ENCODE assay signal across 8 mouse cellular contexts in genomic region chr15:103323070-103323454, GRCm38 (mm10). TPM values are rescaled to one million over a fixed set of nuclear protein-coding genes. Genes with fewer than 3 reads are reported as not detected.
A peak's percentile ranks its signal among the peaks of the same experiment; 100 is the strongest.
DNase-seq lines count a peak whose midpoint lies in the region; ATAC-seq and TF ChIP-seq lines count a peak whose summit lies in the region.

No protein-coding gene starts in this region.

- intact Hi-C loops in left cerebral cortex, postnatal 25 days (cut with DNase I): loop anchor here (2.0 kb wide), 1 partner anchor 18 kb away; the partner anchor contains the start of gene Zfp385a

- DNase-seq in kidney, adult 9 months: no peak
- no peak for DNase-seq in Patski (ENCODE audit: low read depth, low spot score)
- DNase-seq in intestine, embryonic 14.5 days (ENCODE audit: low spot score): peak; percentile 77
- DNase-seq in left cerebral cortex, postnatal 25 days (ENCODE audit: low spot score in 2 of 2): no peak
- no peak for DNase-seq in left cerebral cortex, adult 11 months (ENCODE audit: low spot score)

- H3K4me2 ChIP-seq in kidney, embryonic 15.5 days: peak overlapping the region; percentile 77
- peak overlapping the region; percentile 82 for H3K4me2 ChIP-seq in embryonic facial prominence, embryonic 13.5 days
- H3K4me2 ChIP-seq in intestine, embryonic 14.5 days (ENCODE audit: low read length): peak overlapping the region; percentile 91
- H3K4me2 ChIP-seq in midbrain, embryonic 12.5 days (replicated peaks): peak overlapping the region; percentile 86

- no peaks in the 10 kb centered on the region for H3K27me3 ChIP-seq in kidney, embryonic 15.5 days
- no peaks in the 10 kb centered on the region for H3K27me3 ChIP-seq in Patski
- no peaks in the 10 kb centered on the region for H3K27me3 ChIP-seq in embryonic facial prominence, embryonic 13.5 days
- H3K27me3 ChIP-seq in intestine, embryonic 14.5 days (replicated peaks; ENCODE audit: control insufficient read depth, insufficient read depth, low read length): no peaks in the 10 kb centered on the region
- H3K27me3 ChIP-seq in midbrain, embryonic 12.5 days: no peaks in the 10 kb centered on the region

- POLR2A ChIA-PET in Patski (lab: Charles Lee): interaction anchor here (0.7 kb wide), 1 partner anchor 83 kb away, joined by 3 read pairs; the partner anchor contains the start of genes Cbx5 and Hnrnpa1

- in situ Hi-C loops in Patski (cut with MboI; ENCODE audit: low pct_unique_long_range_greater_than_20kb): no loop called here

- H3K4me3 ChIP-seq in kidney, embryonic 15.5 days (replicated peaks): peak overlapping the region; percentile 61
- H3K4me3 ChIP-seq in embryonic facial prominence, embryonic 13.5 days: peak overlapping the region; percentile 65
- peak overlapping the region; percentile 60 for H3K4me3 ChIP-seq in intestine, embryonic 14.5 days (ENCODE audit: low read depth, low read length)
- peak overlapping the region; percentile 78 for H3K4me3 ChIP-seq in midbrain, embryonic 12.5 days

- peaks cover 49% of the 10 kb centered on the region for H3K4me1 ChIP-seq in kidney, embryonic 15.5 days
- H3K4me1 ChIP-seq in embryonic facial prominence, embryonic 13.5 days: peaks cover 31% of the 10 kb centered on the region
- H3K4me1 ChIP-seq in intestine, embryonic 14.5 days (replicated peaks; ENCODE audit: control insufficient read depth, insufficient read depth, low read length): peaks cover 14% of the 10 kb centered on the region
- peaks cover 18% of the 10 kb centered on the region for H3K4me1 ChIP-seq in midbrain, embryonic 12.5 days

- peaks cover 7% of the 10 kb centered on the region; the same call in 1 of the 2 replicates for H3K36me3 ChIP-seq in kidney, embryonic 15.5 days
- H3K36me3 ChIP-seq in embryonic facial prominence, embryonic 13.5 days: peaks cover 21% of the 10 kb centered on the region
- peaks cover 10% of the 10 kb centered on the region for H3K36me3 ChIP-seq in intestine, embryonic 14.5 days (ENCODE audit: control insufficient read depth, insufficient read depth, low read length)
- H3K36me3 ChIP-seq in midbrain, embryonic 12.5 days: peaks cover 19% of the 10 kb centered on the region

- ATAC-seq in kidney, embryonic 15.5 days (replicated peaks; ENCODE audit: low FRiP score): peak; percentile 71
- ATAC-seq in Patski: peak; percentile 28
- ATAC-seq in embryonic facial prominence, embryonic 13.5 days (ENCODE audit: insufficient number of reproducible peaks, insufficient read depth, low FRiP score, low TSS enrichment, low read depth): peak; percentile 52
- ATAC-seq in intestine, embryonic 14.5 days (replicated peaks; ENCODE audit: low FRiP score, low TSS enrichment, low read depth): peak; percentile 59
- peak; percentile 85 for ATAC-seq in midbrain, embryonic 12.5 days (ENCODE audit: low FRiP score, low read depth)

- no peak for TF ChIP-seq CTCF in Patski (IDR thresholded peaks at IDR 0.05)

- H3K27ac ChIP-seq in kidney, embryonic 15.5 days: peak overlapping the region; percentile 79
- H3K27ac ChIP-seq in embryonic facial prominence, embryonic 13.5 days: peak overlapping the region; percentile 68; the same call in 1 of the 2 replicates
- H3K27ac ChIP-seq in intestine, embryonic 14.5 days (ENCODE audit: low read depth): no peak overlapping the region
- H3K27ac ChIP-seq in midbrain, embryonic 12.5 days (replicated peaks): peak overlapping the region; percentile 65

- H3K9me3 ChIP-seq in kidney, embryonic 15.5 days (replicated peaks): no peaks in the 10 kb centered on the region
- H3K9me3 ChIP-seq in embryonic facial prominence, embryonic 13.5 days: no peaks in the 10 kb centered on the region
- H3K9me3 ChIP-seq in intestine, embryonic 14.5 days (ENCODE audit: control insufficient read depth, low read length): no peaks in the 10 kb centered on the region
- H3K9me3 ChIP-seq in midbrain, embryonic 12.5 days: no peaks in the 10 kb centered on the region

- H3K9ac ChIP-seq in kidney, embryonic 15.5 days: peak overlapping the region; percentile 75
- H3K9ac ChIP-seq in embryonic facial prominence, embryonic 13.5 days: peak overlapping the region; percentile 83
- H3K9ac ChIP-seq in intestine, embryonic 14.5 days (ENCODE audit: low read length): peak overlapping the region; percentile 69
- H3K9ac ChIP-seq in midbrain, embryonic 12.5 days (replicated peaks): peak overlapping the region; percentile 89

- CTCF ChIA-PET in Patski (lab: Charles Lee): interaction anchor here (0.8 to 3.0 kb wide), 17 partner anchors 8 to 142 kb away, joined by 3 to 22 read pairs (median 5); partner anchors contain the start of genes Gpr84 and Zfp385a

- under 1% methylated on average over 14 of the region's 26 CpGs for WGBS in kidney, embryonic 15.5 days
- under 1% methylated on average over 21 of the region's 26 CpGs for WGBS in embryonic facial prominence, embryonic 13.5 days
- 1% methylated on average over 26 of the region's 26 CpGs for WGBS in intestine, embryonic 14.5 days
- WGBS in midbrain, embryonic 12.5 days: under 1% methylated on average over 12 of the region's 26 CpGs

RNA-seq across cellular contexts. Expression of gene Gpr84, which starts 12.7 kb away (rescaled TPM):
- polyA plus RNA-seq in kidney, embryonic 15.5 days (2015; fragmentation: Nextera tagmentation; extraction: Ambion mirVana): 0.42 and 0.48 TPM in 2 replicates
- not detected for polyA plus RNA-seq in Patski (2021)
- polyA plus RNA-seq in embryonic facial prominence, embryonic 13.5 days (2015; fragmentation: Nextera tagmentation; extraction: Ambion mirVana): 0.54 and 0.62 TPM in 2 replicates
- polyA plus RNA-seq in intestine, embryonic 14.5 days (2014; fragmentation: Nextera tagmentation; extraction: Ambion mirVana): 0.11 and 0.34 TPM in 2 replicates
- polyA plus RNA-seq in midbrain, embryonic 12.5 days (2016; fragmentation: Nextera tagmentation; extraction: Ambion mirVana): 0.10 and 0.20 TPM in 2 replicates
- under 1 TPM; 0.69 to 0.94 TPM for total RNA-seq in left cerebral cortex, postnatal 25 days (2021)

RNA-seq across cellular contexts. Expression of gene Zfp385a, which starts 16.8 kb away (rescaled TPM):
- 12.5 and 14.4 TPM in 2 replicates for polyA plus RNA-seq in kidney, embryonic 15.5 days (2015; fragmentation: Nextera tagmentation; extraction: Ambion mirVana)
- 22.9 TPM for polyA plus RNA-seq in Patski (2021)
- polyA plus RNA-seq in embryonic facial prominence, embryonic 13.5 days (2015; fragmentation: Nextera tagmentation; extraction: Ambion mirVana): 10.9 and 12.2 TPM in 2 replicates
- 7.2 and 7.5 TPM in 2 replicates for polyA plus RNA-seq in intestine, embryonic 14.5 days (2014; fragmentation: Nextera tagmentation; extraction: Ambion mirVana)
- 19.6 and 20.8 TPM in 2 replicates for polyA plus RNA-seq in midbrain, embryonic 12.5 days (2016; fragmentation: Nextera tagmentation; extraction: Ambion mirVana)
- total RNA-seq in left cerebral cortex, postnatal 25 days (2021): 10 to 100 TPM; 62.4 to 64.8 TPM

RNA-seq across cellular contexts. Expression of gene Itga5, which starts 43.5 kb away (rescaled TPM):
- polyA plus RNA-seq in kidney, embryonic 15.5 days (2015; fragmentation: Nextera tagmentation; extraction: Ambion mirVana): 32.8 and 41.3 TPM in 2 replicates
- 48.6 TPM for polyA plus RNA-seq in Patski (2021)
- polyA plus RNA-seq in embryonic facial prominence, embryonic 13.5 days (2015; fragmentation: Nextera tagmentation; extraction: Ambion mirVana): 41.2 and 41.5 TPM in 2 replicates
- 64.9 and 69.4 TPM in 2 replicates for polyA plus RNA-seq in intestine, embryonic 14.5 days (2014; fragmentation: Nextera tagmentation; extraction: Ambion mirVana)
- 19.0 and 21.2 TPM in 2 replicates for polyA plus RNA-seq in midbrain, embryonic 12.5 days (2016; fragmentation: Nextera tagmentation; extraction: Ambion mirVana)
- 1 to 10 TPM; 2.3 to 5.4 TPM for total RNA-seq in left cerebral cortex, postnatal 25 days (2021)

RNA-seq across cellular contexts. Expression of gene Copz1, which starts 50.5 kb away (rescaled TPM):
- 298 and 300 TPM in 2 replicates for polyA plus RNA-seq in kidney, embryonic 15.5 days (2015; fragmentation: Nextera tagmentation; extraction: Ambion mirVana)
- polyA plus RNA-seq in Patski (2021): 163 TPM
- polyA plus RNA-seq in embryonic facial prominence, embryonic 13.5 days (2015; fragmentation: Nextera tagmentation; extraction: Ambion mirVana): 254 and 287 TPM in 2 replicates
- polyA plus RNA-seq in intestine, embryonic 14.5 days (2014; fragmentation: Nextera tagmentation; extraction: Ambion mirVana): 266 and 283 TPM in 2 replicates
- 232 and 235 TPM in 2 replicates for polyA plus RNA-seq in midbrain, embryonic 12.5 days (2016; fragmentation: Nextera tagmentation; extraction: Ambion mirVana)
- total RNA-seq in left cerebral cortex, postnatal 25 days (2021): 100 to 1,000 TPM; 101 to 102 TPM

Comparison
In these comparisons a context has a peak if more than half of its experiments do, and no peak if none do; other contexts are left out.
1. ATAC-seq: peak in every context shown above with its lines; median percentile 85 in midbrain, embryonic 12.5 days; 71 in kidney, embryonic 15.5 days; 59 in intestine, embryonic 14.5 days; 52 in embryonic facial prominence, embryonic 13.5 days; 28 in Patski.